29 mouse cellular contexts compared by ENCODE assay signal in the genomic region with DNA sequence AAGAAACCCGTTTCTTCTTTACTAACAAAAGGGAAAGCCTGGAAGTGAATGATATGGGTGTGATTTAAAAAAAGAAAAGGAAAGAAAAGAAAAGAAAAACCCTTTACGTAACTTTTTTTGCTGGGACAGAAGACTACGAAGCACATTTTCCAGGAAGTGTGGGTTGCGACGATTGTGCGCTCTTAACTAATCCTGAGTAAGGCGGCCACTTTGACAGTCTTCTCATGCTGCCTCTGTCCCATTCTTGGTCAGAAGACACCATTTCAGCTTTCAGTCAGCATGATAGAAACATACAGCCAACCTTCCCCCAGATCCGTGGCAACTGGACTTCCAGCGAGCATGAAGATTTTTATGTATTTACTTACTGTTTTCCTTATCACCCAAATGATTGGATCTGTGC. TPM values are rescaled to one million over a fixed set of nuclear protein-coding genes. Genes with fewer than 3 reads are reported as not detected.
DNase-seq lines count a peak whose midpoint lies in the region; ATAC-seq lines count a peak whose summit lies in the region.
"Had no signal": no experiment of that assay in that cellular context is flagged by ENCODE, and none has a peak within 500 bp of the region (broad histone marks: within the 10 kb centered on the region; RNA-seq: fewer than 3 reads in every experiment).

A gene (plus strand): TSS at position 268 of the 400 bp plus-strand sequence.

- no peak for ATAC-seq in activated CD4-positive, CD25-positive, alpha-beta regulatory T cell, adult 4 months
- ATAC-seq: forebrain, embryonic 14.5 days; forebrain, postnatal 0 days; hindbrain, postnatal 0 days; intestine, embryonic 15.5 days had no signal

- peak; percentile 73 for DNase-seq in CD4-positive helper T cell, adult 2 months (ENCODE audit: low read depth, low spot score)
- peak; percentile 52 for DNase-seq in CD4-positive, CD25-positive, alpha-beta regulatory T cell, adult 2 months (ENCODE audit: low read depth, low spot score)
- peak; percentile 61 for DNase-seq in naive thymus-derived CD4-positive, alpha-beta T cell, adult 2 months (ENCODE audit: low read depth)
- no peak for DNase-seq in thymus, postnatal 10 days (ENCODE audit: low spot score in 2 of 2)
- no peak for DNase-seq in frontal cortex, postnatal 10 days (ENCODE audit: low spot score in 2 of 2)
- DNase-seq: adrenal gland, postnatal 10 days; adrenal gland, postnatal 36 days; cerebellum, adult 2 months; cerebellum, adult 9-11 months; cerebellum, postnatal 25 days; forebrain, postnatal 0 days; gastrocnemius, postnatal 25 days; heart, adult 18-20 months; heart, postnatal 14 days; heart, postnatal 4 days had no signal

RNA-seq across cellular contexts. Expression of the gene that starts here (rescaled TPM):
- 10 to 100 TPM; 49.7 to 55.1 TPM for polyA plus RNA-seq in activated CD4-positive, CD25-positive, alpha-beta regulatory T cell, adult 4 months (2017; shearing (Covaris generic))
- polyA plus RNA-seq: C2C12; cerebellum, adult 2 months; embryonic facial prominence, embryonic 12.5 days; embryonic facial prominence, embryonic 15.5 days; forebrain, embryonic 11.5 days; forebrain, embryonic 14.5 days; forebrain, postnatal 0 days; frontal cortex, adult 2 months; gonadal fat pad, adult 2 months; heart, embryonic 13.5 days; heart, embryonic 16.5 days; hindbrain, embryonic 11.5 days; hindbrain, embryonic 14.5 days; hindbrain, postnatal 0 days; intestine, embryonic 15.5 days had no signal

Comparison
In these comparisons a context has a peak if more than half of its experiments do, and no peak if none do; other contexts are left out.
1. DNase-seq: peak in CD4-positive helper T cell, adult 2 months (single experiment), CD4-positive, CD25-positive, alpha-beta regulatory T cell, adult 2 months (single experiment) and naive thymus-derived CD4-positive, alpha-beta T cell, adult 2 months (single experiment); none in thymus, postnatal 10 days (0 of 2) and frontal cortex, postnatal 10 days (0 of 2).